Mouse (Mus musculus): ENCODE data around the gene Macrod2. TPM values are rescaled to one million over a fixed set of nuclear protein-coding genes. Genes with fewer than 3 reads are reported as not detected.

The Macrod2 gene
- polyA plus RNA-seq, 1 experiment from 2014 or later: 35.0 TPM

DNA sequence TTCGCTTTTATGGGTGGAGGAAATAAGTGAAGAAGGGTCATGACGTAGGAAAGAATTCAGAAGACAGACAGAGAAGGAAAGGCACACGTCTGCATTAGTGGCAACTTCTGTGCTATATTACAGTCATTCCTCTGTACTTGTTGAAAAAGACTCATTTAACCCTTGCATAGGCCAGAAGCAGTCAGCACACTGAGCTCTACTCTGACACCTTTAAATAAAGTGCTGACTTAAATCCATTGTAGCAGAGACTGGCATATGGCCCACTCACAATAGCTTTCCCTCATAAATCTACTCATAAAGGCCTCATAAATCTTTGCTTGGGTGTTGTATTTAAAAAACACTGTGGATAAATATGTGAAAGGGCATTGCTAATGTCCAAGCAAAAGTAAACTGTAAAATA lies 1733.0 kb downstream of the Macrod2 start:
- H3K27me3 ChIP-seq: no peaks in the 10 kb centered on the region
- no peaks in the 10 kb centered on the region for H3K9me3 ChIP-seq
- ATAC-seq (ENCODE audit: borderline replicate concordance, extremely low read depth, low FRiP score, low TSS enrichment): no peak; the same call in 1 of the 2 replicates
- no peaks in the 10 kb centered on the region for H3K4me1 ChIP-seq
- H3K4me2 ChIP-seq: no peak overlapping the region
- no peak overlapping the region for H3K9ac ChIP-seq
- no peaks in the 10 kb centered on the region for H3K36me3 ChIP-seq
- no peak overlapping the region for H3K27ac ChIP-seq
- H3K4me3 ChIP-seq: no peak overlapping the region
- 47% methylated on average over 3 of the region's 3 CpGs for WGBS

- WGBS: 92% methylated on average over 4 of the region's 4 CpGs
- no peak for ATAC-seq (ENCODE audit: borderline replicate concordance, extremely low read depth, low FRiP score, low TSS enrichment)
- H3K4me3 ChIP-seq: no peak overlapping the region
- H3K27ac ChIP-seq: no peak overlapping the region
- H3K27me3 ChIP-seq: no peaks in the 10 kb centered on the region
- no peaks in the 10 kb centered on the region for H3K9me3 ChIP-seq
- no peak overlapping the region for H3K4me2 ChIP-seq
- H3K4me1 ChIP-seq: no peaks in the 10 kb centered on the region
- no peaks in the 10 kb centered on the region for H3K36me3 ChIP-seq
- H3K9ac ChIP-seq: no peak overlapping the region
Measured at GRCm38 (mm10) chr2:142129166-142129565, 1734.1 kb downstream of the Macrod2 start.

DNA sequence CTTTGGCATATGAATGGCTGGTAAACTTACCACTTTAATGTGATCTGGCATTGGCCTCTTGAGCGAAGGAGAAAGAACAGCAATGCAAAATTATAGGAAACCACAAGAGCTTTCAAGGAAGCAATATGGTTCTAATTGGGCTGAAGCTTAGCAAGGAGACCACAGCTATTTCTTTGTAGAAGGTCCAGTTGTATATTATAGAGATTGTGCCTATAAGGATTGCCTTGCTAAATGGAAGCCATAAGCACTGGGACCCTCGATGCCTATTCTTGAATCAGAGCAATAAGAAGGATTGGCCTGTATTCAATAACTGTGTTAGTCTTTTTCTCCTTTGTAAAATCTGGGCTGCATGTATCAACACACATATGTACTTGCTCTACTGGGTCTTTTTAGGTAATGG lies 1754.2 kb downstream of the Macrod2 start:
- ATAC-seq (ENCODE audit: borderline replicate concordance, extremely low read depth, low FRiP score, low TSS enrichment): no peak
- Histone ChIP-seq H3K36me3 (no peaks in the 10 kb centered on the region), H3K4me3 (no peak overlapping the region), H3K4me2 (no peak overlapping the region), H3K27ac (no peak overlapping the region), H3K9ac (no peak overlapping the region), H3K4me1 (no peaks in the 10 kb centered on the region), H3K27me3 (no peaks in the 10 kb centered on the region), H3K9me3 (no peaks in the 10 kb centered on the region)
- 82% methylated on average over 2 of the region's 2 CpGs for WGBS

DNA sequence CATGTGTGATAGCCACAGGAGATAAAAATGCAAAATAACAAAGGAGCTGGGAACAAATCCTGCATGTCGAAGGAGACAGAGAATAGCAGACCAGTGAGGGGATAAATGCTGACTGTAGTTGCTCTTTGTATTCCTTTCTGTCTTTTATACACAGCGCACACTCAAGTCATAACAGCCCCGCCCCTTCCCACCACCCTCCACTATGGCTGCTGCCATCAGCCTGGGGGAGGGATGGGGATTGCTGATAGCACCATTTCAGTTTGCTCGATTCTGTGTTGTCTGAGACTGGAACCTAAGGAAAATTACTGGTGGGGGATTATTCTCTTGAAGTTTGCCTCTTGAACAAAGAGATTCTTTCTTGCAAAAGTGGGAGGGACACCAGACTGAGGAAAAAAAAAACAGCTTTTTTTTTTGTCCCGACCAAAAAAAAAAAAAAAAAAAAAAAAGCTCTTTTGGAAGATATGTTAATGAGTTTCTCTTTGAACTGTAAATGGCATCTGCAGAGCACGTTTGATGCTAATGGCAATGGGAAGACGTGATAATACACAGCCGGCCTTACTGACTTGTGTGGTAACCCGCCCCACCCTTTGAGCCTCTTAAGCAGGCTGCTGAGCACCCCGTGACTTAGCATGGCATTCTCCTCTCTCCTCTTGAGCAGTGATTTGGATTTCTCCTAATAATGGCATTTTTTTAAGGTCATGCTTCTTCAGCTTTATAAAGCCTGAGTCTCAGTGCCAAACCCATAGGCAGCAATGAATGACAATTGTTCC lies 1768.6 kb downstream of the Macrod2 start:
- Histone ChIP-seq H3K27me3 (no peaks in the 10 kb centered on the region), H3K4me3 (no peak overlapping the region), H3K9ac (no peak overlapping the region), H3K27ac (no peak overlapping the region), H3K9me3 (no peaks in the 10 kb centered on the region), H3K4me1 (peaks cover 7% of the 10 kb centered on the region; the same call in 1 of the 2 replicates), H3K4me2 (no peak overlapping the region), H3K36me3 (no peaks in the 10 kb centered on the region)
- WGBS: 28% methylated on average over 10 of the region's 10 CpGs
- no peak for ATAC-seq (ENCODE audit: borderline replicate concordance, extremely low read depth, low FRiP score, low TSS enrichment)

DNA sequence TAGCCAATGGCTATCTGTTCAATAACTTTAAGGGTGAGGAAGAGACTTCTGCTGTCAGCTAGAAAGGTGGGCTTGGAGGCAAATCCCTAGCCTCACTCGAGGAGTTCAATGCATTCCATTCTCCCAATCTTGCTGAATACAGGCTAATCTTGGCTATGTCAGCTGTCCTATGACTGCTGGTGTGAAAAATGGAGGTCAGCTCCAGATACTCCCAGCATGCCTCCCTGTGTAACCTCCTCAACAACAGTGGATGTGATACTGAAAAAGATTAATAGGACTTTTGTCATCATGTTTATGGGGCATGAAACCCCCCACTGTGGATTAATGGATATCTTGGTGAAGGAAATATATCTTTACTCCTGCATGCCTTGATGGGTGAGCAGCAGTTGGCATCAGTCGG lies 1774.5 kb downstream of the Macrod2 start:
- WGBS: 41% methylated on average over 2 of the region's 2 CpGs
- Histone ChIP-seq H3K36me3 (no peaks in the 10 kb centered on the region), H3K4me3 (no peak overlapping the region), H3K9ac (no peak overlapping the region), H3K9me3 (no peaks in the 10 kb centered on the region), H3K27me3 (no peaks in the 10 kb centered on the region), H3K4me1 (no peaks in the 10 kb centered on the region), H3K27ac (no peak overlapping the region), H3K4me2 (no peak overlapping the region)
- ATAC-seq (ENCODE audit: borderline replicate concordance, extremely low read depth, low FRiP score, low TSS enrichment): no peak

DNA sequence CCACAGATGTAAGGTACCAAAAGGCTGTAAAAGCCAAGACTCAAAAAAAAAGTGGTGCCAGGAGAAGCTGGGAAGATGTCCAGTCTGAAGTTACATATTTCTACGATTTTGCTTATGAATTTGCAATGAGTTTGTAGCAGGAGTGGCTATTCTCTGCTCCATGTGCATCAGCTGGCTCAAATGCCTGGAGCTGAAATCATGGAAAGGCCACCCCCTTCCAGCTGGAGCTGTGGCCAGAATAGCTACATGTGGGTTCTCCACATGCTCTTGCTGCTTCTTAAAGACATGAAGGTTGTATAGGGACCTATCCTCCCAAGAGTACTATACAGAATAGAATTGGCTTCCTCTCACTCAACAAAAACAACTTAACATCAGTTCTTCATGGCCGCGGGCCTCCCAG lies 1777.6 kb downstream of the Macrod2 start:
- no peak overlapping the region for H3K9ac ChIP-seq
- WGBS: 88% methylated on average over 3 of the region's 3 CpGs
- ATAC-seq (ENCODE audit: borderline replicate concordance, extremely low read depth, low FRiP score, low TSS enrichment): no peak
- H3K36me3 ChIP-seq: no peaks in the 10 kb centered on the region
- no peaks in the 10 kb centered on the region for H3K4me1 ChIP-seq
- no peak overlapping the region for H3K4me2 ChIP-seq
- H3K4me3 ChIP-seq: no peak overlapping the region
- no peak overlapping the region for H3K27ac ChIP-seq
- H3K9me3 ChIP-seq: no peaks in the 10 kb centered on the region
- H3K27me3 ChIP-seq: no peaks in the 10 kb centered on the region

GRCm38 (mm10) chr2:142174039-142174438 lies 1778.9 kb downstream of the Macrod2 start:
- Histone ChIP-seq H3K4me3 (no peak overlapping the region), H3K4me1 (no peaks in the 10 kb centered on the region), H3K27ac (no peak overlapping the region), H3K9me3 (no peaks in the 10 kb centered on the region), H3K27me3 (no peaks in the 10 kb centered on the region), H3K36me3 (no peaks in the 10 kb centered on the region), H3K9ac (no peak overlapping the region), H3K4me2 (no peak overlapping the region)
- 58% methylated on average over 2 of the region's 2 CpGs for WGBS
- no peak for ATAC-seq (ENCODE audit: borderline replicate concordance, extremely low read depth, low FRiP score, low TSS enrichment)

- no peak overlapping the region for H3K27ac ChIP-seq
- 60% methylated on average over 2 of the region's 2 CpGs for WGBS
Measured at GRCm38 (mm10) chr2:142186922-142187321, 1791.8 kb downstream of the Macrod2 start.

DNA sequence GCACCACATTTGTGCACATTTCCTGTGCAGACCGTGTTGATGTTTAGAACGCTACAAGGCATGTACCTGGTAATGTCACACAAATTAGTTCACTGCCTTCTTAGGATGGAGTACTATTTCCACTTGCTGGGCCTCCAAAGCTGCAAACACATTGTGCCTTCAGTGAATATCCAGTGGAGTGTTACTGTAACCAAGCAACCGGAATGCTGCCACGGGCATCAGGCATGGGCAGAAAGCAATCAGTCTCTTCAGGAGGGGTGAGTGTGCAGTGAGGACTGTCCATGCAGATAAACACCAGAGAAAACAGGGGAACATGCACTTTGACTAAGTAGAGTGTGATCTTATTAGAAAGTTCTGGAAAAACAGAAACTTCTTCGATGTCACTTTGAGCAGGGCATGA lies 1792.3 kb downstream of the Macrod2 start:
- no peak for ATAC-seq (ENCODE audit: borderline replicate concordance, extremely low read depth, low FRiP score, low TSS enrichment)
- no peak overlapping the region for H3K9ac ChIP-seq
- no peak overlapping the region for H3K27ac ChIP-seq
- no peak overlapping the region for H3K4me3 ChIP-seq
- no peaks in the 10 kb centered on the region for H3K4me1 ChIP-seq
- WGBS: 71% methylated on average over 5 of the region's 5 CpGs
- H3K27me3 ChIP-seq: no peaks in the 10 kb centered on the region
- no peaks in the 10 kb centered on the region for H3K36me3 ChIP-seq
- no peak overlapping the region for H3K4me2 ChIP-seq
- no peaks in the 10 kb centered on the region for H3K9me3 ChIP-seq

More at GRCm38 (mm10) chr2:142186922-142187321, 1791.8 kb downstream of the Macrod2 start:
- H3K4me3 ChIP-seq: no peak overlapping the region
- no peaks in the 10 kb centered on the region for H3K27me3 ChIP-seq
- H3K36me3 ChIP-seq: no peaks in the 10 kb centered on the region
- no peak overlapping the region for H3K4me2 ChIP-seq
- H3K9me3 ChIP-seq: no peaks in the 10 kb centered on the region
- H3K4me1 ChIP-seq: no peaks in the 10 kb centered on the region
- no peak overlapping the region for H3K9ac ChIP-seq
- no peak for ATAC-seq (ENCODE audit: borderline replicate concordance, extremely low read depth, low FRiP score, low TSS enrichment)

GRCm38 (mm10) chr2:142217371-142217770 lies 1822.3 kb downstream of the Macrod2 start:
- Histone ChIP-seq H3K27me3 (no peaks in the 10 kb centered on the region), H3K9ac (no peak overlapping the region), H3K4me2 (no peak overlapping the region), H3K36me3 (no peaks in the 10 kb centered on the region), H3K4me3 (no peak overlapping the region), H3K27ac (no peak overlapping the region), H3K4me1 (no peaks in the 10 kb centered on the region), H3K9me3 (no peaks in the 10 kb centered on the region)
- ATAC-seq (ENCODE audit: borderline replicate concordance, extremely low read depth, low FRiP score, low TSS enrichment): no peak
- WGBS: 59% methylated on average over 1 of the region's 1 CpGs

- no peak for ATAC-seq (ENCODE audit: borderline replicate concordance, extremely low read depth, low FRiP score, low TSS enrichment)
- Histone ChIP-seq H3K9me3 (no peaks in the 10 kb centered on the region), H3K4me2 (no peak overlapping the region), H3K4me3 (no peak overlapping the region), H3K27me3 (no peaks in the 10 kb centered on the region), H3K4me1 (no peaks in the 10 kb centered on the region), H3K27ac (no peak overlapping the region), H3K9ac (no peak overlapping the region), H3K36me3 (no peaks in the 10 kb centered on the region)
- 59% methylated on average over 8 of the region's 8 CpGs for WGBS
Measured at GRCm38 (mm10) chr2:142222137-142222921, 1827.2 kb downstream of the Macrod2 start.

DNA sequence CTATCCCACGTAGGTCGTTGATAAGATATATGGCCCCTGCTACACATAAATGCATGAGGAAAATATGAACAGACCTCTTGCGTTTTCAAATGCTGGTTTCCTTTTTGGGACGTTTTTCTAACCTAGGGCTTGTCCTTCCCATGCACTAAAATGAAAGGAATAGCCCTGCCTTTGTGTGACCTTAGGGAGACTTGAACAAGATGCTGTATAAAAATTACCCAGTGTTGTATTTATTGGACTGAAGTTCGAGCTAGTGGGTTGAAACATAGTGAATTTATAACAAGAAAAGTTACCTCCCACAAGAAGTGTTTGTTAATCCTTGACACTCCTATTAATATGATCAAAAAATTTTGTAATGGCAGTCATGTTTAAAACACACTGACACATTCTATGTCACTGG lies 1827.8 kb downstream of the Macrod2 start:
- Histone ChIP-seq H3K36me3 (no peaks in the 10 kb centered on the region), H3K27ac (no peak overlapping the region)
- no peak for ATAC-seq (ENCODE audit: borderline replicate concordance, extremely low read depth, low FRiP score, low TSS enrichment)

More for the DNA sequence above, 1827.8 kb downstream of the Macrod2 start:
- 40% methylated on average over 5 of the region's 5 CpGs for WGBS
- Histone ChIP-seq H3K4me2 (no peak overlapping the region), H3K27me3 (no peaks in the 10 kb centered on the region), H3K9ac (no peak overlapping the region), H3K4me1 (no peaks in the 10 kb centered on the region), H3K9me3 (no peaks in the 10 kb centered on the region), H3K4me3 (no peak overlapping the region)
